Mouse (Mus musculus): ENCODE results near the gene Dync2li1. TPM values are rescaled to one million over a fixed set of nuclear protein-coding genes. Genes with fewer than 3 reads are reported as not detected.
A peak's percentile ranks its signal among the peaks of the same experiment; 100 is the strongest.

Gene Dync2li1
- polyA plus RNA-seq, 1 experiment from 2014 or later, result 32.9 TPM

GRCm38 (mm10) chr17:84658195-84658594 is 31.9 kb downstream of the Dync2li1 start:
- ATAC-seq (ENCODE audit: insufficient read depth, low FRiP score), result no peak
- Histone ChIP-seq H3K27me3 (ENCODE audit: control insufficient read depth, insufficient read depth, low read length) (no peaks in the 10 kb centered on the region), H3K4me3 (replicated peaks; ENCODE audit: low read length) (no peak overlapping the region), H3K27ac (ENCODE audit: low read length) (no peak overlapping the region), H3K36me3 (ENCODE audit: control insufficient read depth, insufficient read depth, low read length) (no peaks in the 10 kb centered on the region), H3K4me1 (ENCODE audit: control insufficient read depth, insufficient read depth, low read length) (no peaks in the 10 kb centered on the region; the same call in 1 of the 2 replicates), H3K9me3 (replicated peaks; ENCODE audit: control insufficient read depth, low read length) (no peaks in the 10 kb centered on the region), H3K9ac (ENCODE audit: low read length) (no peak overlapping the region), H3K4me2 (ENCODE audit: low read depth, low read length) (no peak overlapping the region)
- WGBS, result 37% methylated on average over 5 of the region's 5 CpGs

- Histone ChIP-seq H3K9ac (ENCODE audit: low read length) (no peak overlapping the region), H3K4me2 (ENCODE audit: low read depth, low read length) (no peak overlapping the region), H3K4me3 (replicated peaks; ENCODE audit: low read length) (no peak overlapping the region), H3K9me3 (replicated peaks; ENCODE audit: control insufficient read depth, low read length) (no peaks in the 10 kb centered on the region), H3K4me1 (ENCODE audit: control insufficient read depth, insufficient read depth, low read length) (no peaks in the 10 kb centered on the region; the same call in 1 of the 2 replicates), H3K36me3 (ENCODE audit: control insufficient read depth, insufficient read depth, low read length) (no peaks in the 10 kb centered on the region), H3K27ac (ENCODE audit: low read length) (no peak overlapping the region), H3K27me3 (ENCODE audit: control insufficient read depth, insufficient read depth, low read length) (no peaks in the 10 kb centered on the region)
- no peak for ATAC-seq (ENCODE audit: insufficient read depth, low FRiP score)
- 67% methylated on average over 8 of the region's 8 CpGs for WGBS
These were observed 32.7 kb downstream of the Dync2li1 start for GRCm38 (mm10) chr17:84658951-84659350.

DNA sequence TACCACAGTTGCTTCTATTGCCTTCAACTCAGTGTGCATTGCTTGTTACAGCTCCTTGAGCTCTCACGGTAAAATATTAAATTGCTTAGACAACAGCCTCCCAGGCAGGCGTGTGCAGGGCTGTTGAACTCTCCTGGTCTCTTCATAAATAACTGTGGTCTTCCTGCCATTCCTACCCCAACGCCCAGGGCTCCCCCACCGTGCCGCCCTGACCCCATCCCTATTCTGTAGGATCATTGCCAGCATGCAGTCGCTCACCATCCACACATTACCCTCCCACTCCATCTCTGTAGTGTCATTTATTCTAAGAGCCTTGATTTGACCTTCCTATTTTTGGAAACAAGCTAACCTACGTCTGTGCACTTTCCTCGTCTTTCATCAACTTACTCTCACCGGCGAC is 38.8 kb downstream of the Dync2li1 start:
- no peak overlapping the region for H3K4me2 ChIP-seq (ENCODE audit: low read depth, low read length)
- H3K27ac ChIP-seq (ENCODE audit: low read length), result no peak overlapping the region
- H3K4me1 ChIP-seq (ENCODE audit: control insufficient read depth, insufficient read depth, low read length), result no peaks in the 10 kb centered on the region; the same call in 1 of the 2 replicates
- H3K27me3 ChIP-seq (ENCODE audit: control insufficient read depth, insufficient read depth, low read length), result no peaks in the 10 kb centered on the region
- no peak overlapping the region for H3K4me3 ChIP-seq (replicated peaks; ENCODE audit: low read length)
- no peak overlapping the region for H3K9ac ChIP-seq (ENCODE audit: low read length)
- H3K36me3 ChIP-seq (ENCODE audit: control insufficient read depth, insufficient read depth, low read length), result no peaks in the 10 kb centered on the region
- WGBS, result 41% methylated on average over 10 of the region's 10 CpGs
- no peak for ATAC-seq (ENCODE audit: insufficient read depth, low FRiP score)
- H3K9me3 ChIP-seq (replicated peaks; ENCODE audit: control insufficient read depth, low read length), result no peaks in the 10 kb centered on the region

DNA sequence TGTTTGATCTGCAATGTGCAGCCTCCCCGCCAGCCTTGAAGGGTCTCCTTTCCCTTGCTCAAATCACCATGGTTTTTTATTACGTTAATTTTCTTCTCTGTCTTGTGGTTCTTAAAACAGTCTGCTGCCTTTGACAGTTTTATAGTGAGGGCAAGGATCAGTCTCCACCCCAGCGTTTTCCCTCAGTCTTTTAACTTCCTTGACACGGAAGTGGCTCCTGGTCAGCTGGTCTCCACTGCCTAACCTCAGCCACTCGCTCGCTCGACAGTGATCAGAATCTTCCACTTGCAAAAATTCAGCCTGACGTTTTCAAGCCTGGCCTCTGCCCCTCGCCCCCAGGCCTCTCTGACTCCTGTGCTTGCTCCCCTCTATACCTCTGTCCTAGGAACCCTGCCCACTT is 39.4 kb downstream of the Dync2li1 start:
- Histone ChIP-seq H3K4me1 (ENCODE audit: control insufficient read depth, insufficient read depth, low read length) (no peaks in the 10 kb centered on the region; the same call in 1 of the 2 replicates), H3K4me3 (replicated peaks; ENCODE audit: low read length) (no peak overlapping the region), H3K9me3 (replicated peaks; ENCODE audit: control insufficient read depth, low read length) (no peaks in the 10 kb centered on the region), H3K27me3 (ENCODE audit: control insufficient read depth, insufficient read depth, low read length) (no peaks in the 10 kb centered on the region), H3K36me3 (ENCODE audit: control insufficient read depth, insufficient read depth, low read length) (no peaks in the 10 kb centered on the region), H3K9ac (ENCODE audit: low read length) (no peak overlapping the region), H3K27ac (ENCODE audit: low read length) (peak overlapping the region; percentile 24; the same call in 1 of the 2 replicates), H3K4me2 (ENCODE audit: low read depth, low read length) (no peak overlapping the region)
- no peak for ATAC-seq (ENCODE audit: insufficient read depth, low FRiP score)
- 30% methylated on average over 9 of the region's 9 CpGs for WGBS

GRCm38 (mm10) chr17:84667848-84668247 is 41.6 kb downstream of the Dync2li1 start:
- Histone ChIP-seq H3K9ac (ENCODE audit: low read length) (no peak overlapping the region), H3K36me3 (ENCODE audit: control insufficient read depth, insufficient read depth, low read length) (no peaks in the 10 kb centered on the region)

GRCm38 (mm10) chr17:84672376-84673369 is 46.4 kb downstream of the Dync2li1 start:
- peak; percentile 90 for ATAC-seq (ENCODE audit: insufficient read depth, low FRiP score)
- no peaks in the 10 kb centered on the region for H3K36me3 ChIP-seq (ENCODE audit: control insufficient read depth, insufficient read depth, low read length)
- H3K27ac ChIP-seq (ENCODE audit: low read length), result peak overlapping the region; percentile 49
- WGBS, result 53% methylated on average over 16 of the region's 16 CpGs
- no peak overlapping the region for H3K4me3 ChIP-seq (replicated peaks; ENCODE audit: low read length)
- H3K27me3 ChIP-seq (ENCODE audit: control insufficient read depth, insufficient read depth, low read length), result no peaks in the 10 kb centered on the region
- H3K9ac ChIP-seq (ENCODE audit: low read length), result no peak overlapping the region
- H3K4me1 ChIP-seq (ENCODE audit: control insufficient read depth, insufficient read depth, low read length), result peaks cover 8% of the 10 kb centered on the region
- H3K9me3 ChIP-seq (replicated peaks; ENCODE audit: control insufficient read depth, low read length), result no peaks in the 10 kb centered on the region
- H3K4me2 ChIP-seq (ENCODE audit: low read depth, low read length), result no peak overlapping the region

More at GRCm38 (mm10) chr17:84667848-84668247, 41.6 kb downstream of the Dync2li1 start:
- no peak for ATAC-seq (ENCODE audit: insufficient read depth, low FRiP score)
- no peak overlapping the region for H3K4me2 ChIP-seq (ENCODE audit: low read depth, low read length)
- no peaks in the 10 kb centered on the region for H3K9me3 ChIP-seq (replicated peaks; ENCODE audit: control insufficient read depth, low read length)
- WGBS, result 82% methylated on average over 3 of the region's 3 CpGs
- H3K4me1 ChIP-seq (ENCODE audit: control insufficient read depth, insufficient read depth, low read length), result no peaks in the 10 kb centered on the region
- H3K27me3 ChIP-seq (ENCODE audit: control insufficient read depth, insufficient read depth, low read length), result no peaks in the 10 kb centered on the region
- H3K4me3 ChIP-seq (replicated peaks; ENCODE audit: low read length), result no peak overlapping the region
- no peak overlapping the region for H3K27ac ChIP-seq (ENCODE audit: low read length)

DNA sequence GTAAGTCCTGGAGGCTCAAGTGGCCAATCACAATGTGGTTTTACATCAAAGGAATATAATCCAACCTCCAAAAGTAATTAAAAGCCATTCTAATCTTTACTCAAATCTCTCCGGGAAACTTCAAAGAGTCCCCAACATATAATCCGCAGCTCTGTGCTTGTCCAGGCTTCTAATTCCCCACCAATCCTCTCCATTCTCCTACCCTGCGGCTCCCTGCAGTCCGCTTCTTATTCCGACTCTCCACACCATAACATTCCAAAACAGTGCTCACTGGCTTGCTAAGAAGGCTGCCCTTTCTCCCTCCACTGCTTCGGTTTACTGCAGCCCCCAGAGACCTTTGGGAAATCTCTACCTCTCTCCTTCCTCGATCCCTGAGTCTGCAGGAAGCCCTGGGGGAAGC is 47.8 kb downstream of the Dync2li1 start:
- no peak overlapping the region for H3K27ac ChIP-seq (ENCODE audit: low read length)
- no peaks in the 10 kb centered on the region for H3K36me3 ChIP-seq (ENCODE audit: control insufficient read depth, insufficient read depth, low read length)
- H3K27me3 ChIP-seq (ENCODE audit: control insufficient read depth, insufficient read depth, low read length), result no peaks in the 10 kb centered on the region
- no peak overlapping the region for H3K4me3 ChIP-seq (replicated peaks; ENCODE audit: low read length)
- H3K9me3 ChIP-seq (replicated peaks; ENCODE audit: control insufficient read depth, low read length), result no peaks in the 10 kb centered on the region
- no peak for ATAC-seq (ENCODE audit: insufficient read depth, low FRiP score)
- no peak overlapping the region for H3K9ac ChIP-seq (ENCODE audit: low read length)
- 50% methylated on average over 7 of the region's 7 CpGs for WGBS
- H3K4me1 ChIP-seq (ENCODE audit: control insufficient read depth, insufficient read depth, low read length), result peaks cover 8% of the 10 kb centered on the region
- no peak overlapping the region for H3K4me2 ChIP-seq (ENCODE audit: low read depth, low read length)

DNA sequence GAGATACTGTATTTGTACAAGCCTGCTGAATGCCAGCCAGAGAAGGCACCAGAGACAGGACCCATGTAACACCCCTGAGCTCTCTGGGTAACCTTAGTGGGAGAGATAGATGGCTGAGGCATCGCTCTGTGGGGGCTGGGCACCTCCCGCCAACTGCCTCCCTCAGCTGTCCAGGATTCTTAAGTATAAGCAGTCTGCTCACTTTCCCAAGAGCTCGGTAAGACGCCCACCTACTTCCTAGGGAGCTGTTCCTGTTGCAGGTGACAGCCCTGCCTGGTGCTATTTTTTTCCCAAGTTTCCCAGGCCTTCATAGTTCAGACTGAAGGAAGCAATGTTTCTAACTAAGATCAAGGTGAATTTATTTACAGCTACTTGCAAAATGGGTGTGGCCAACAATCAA is 48.9 kb downstream of the Dync2li1 start:
- H3K9ac ChIP-seq (ENCODE audit: low read length), result no peak overlapping the region
- 47% methylated on average over 4 of the region's 4 CpGs for WGBS
- no peaks in the 10 kb centered on the region for H3K9me3 ChIP-seq (replicated peaks; ENCODE audit: control insufficient read depth, low read length)
- H3K27ac ChIP-seq (ENCODE audit: low read length), result no peak overlapping the region
- peaks cover 8% of the 10 kb centered on the region for H3K4me1 ChIP-seq (ENCODE audit: control insufficient read depth, insufficient read depth, low read length)
- H3K36me3 ChIP-seq (ENCODE audit: control insufficient read depth, insufficient read depth, low read length), result no peaks in the 10 kb centered on the region
- no peak for ATAC-seq (ENCODE audit: insufficient read depth, low FRiP score)
- H3K4me3 ChIP-seq (replicated peaks; ENCODE audit: low read length), result no peak overlapping the region
- no peaks in the 10 kb centered on the region for H3K27me3 ChIP-seq (ENCODE audit: control insufficient read depth, insufficient read depth, low read length)
- no peak overlapping the region for H3K4me2 ChIP-seq (ENCODE audit: low read depth, low read length)

GRCm38 (mm10) chr17:84675951-84676366 is 49.7 kb downstream of the Dync2li1 start, which contains the start of gene Abcg8:
TSS of gene Abcg8 (plus strand) at chr17:84676302.
- peak within 1 kb of the TSS; percentile 41 for H3K4me3 ChIP-seq (replicated peaks; ENCODE audit: low read length)
- H3K9ac ChIP-seq (ENCODE audit: low read length), result peak within 1 kb of the TSS; percentile 50
- no peak for ATAC-seq (ENCODE audit: insufficient read depth, low FRiP score)
- H3K27ac ChIP-seq (ENCODE audit: low read length), result no peak within 1 kb of the TSS
- H3K4me2 ChIP-seq (ENCODE audit: low read depth, low read length), result peak within 1 kb of the TSS; percentile 66
- H3K36me3 ChIP-seq (ENCODE audit: control insufficient read depth, insufficient read depth, low read length), result no peaks in the 10 kb centered on the region
- 2% methylated on average over 24 of the region's 24 CpGs for WGBS
- H3K27me3 ChIP-seq (ENCODE audit: control insufficient read depth, insufficient read depth, low read length), result no peaks in the 10 kb centered on the region
- H3K4me1 ChIP-seq (ENCODE audit: control insufficient read depth, insufficient read depth, low read length), result peaks cover 8% of the 10 kb centered on the region
- no peaks in the 10 kb centered on the region for H3K9me3 ChIP-seq (replicated peaks; ENCODE audit: control insufficient read depth, low read length)
